Mouse (Mus musculus) adrenal gland, adult 2 months (tissue): ENCODE results near the gene Prrc2a. TPM values are rescaled to one million over a fixed set of nuclear protein-coding genes. Genes with fewer than 3 reads are reported as not detected.

ENCODE experiments used
- DNase-seq: peaks from one replicate; pipeline ENCODE4 v3.0.0; 2021
- long read RNA-seq: library from polyadenylated mRNA; stranded (forward); transcript quantifications from one replicate; pipeline ENCODE4 v2.0.0, GENCODE M21; 2021
- polyA plus RNA-seq: library from polyadenylated mRNA; depleted of rRNA; stranded (reverse); fragments of >200 nt; gene quantifications from 2 replicates; pipeline ENCODE4 v1.2.3, GENCODE M21; 2012; rRNA removed
- total RNA-seq, 2 experiments: library from RNA; stranded (reverse); gene quantifications; 2 replicates each; pipeline ENCODE4 v1.2.3; 2021

Prrc2a gene
- 100 to 1,000 TPM; 205 to 258 TPM for total RNA-seq
- polyA plus RNA-seq = 598 and 625 TPM in 2 replicates
- long read RNA-seq, partial matches to known transcripts = 20 of 25 reads
- long read RNA-seq, other reads (novel, unspliced or antisense) = 5 of 25 reads

DNA sequence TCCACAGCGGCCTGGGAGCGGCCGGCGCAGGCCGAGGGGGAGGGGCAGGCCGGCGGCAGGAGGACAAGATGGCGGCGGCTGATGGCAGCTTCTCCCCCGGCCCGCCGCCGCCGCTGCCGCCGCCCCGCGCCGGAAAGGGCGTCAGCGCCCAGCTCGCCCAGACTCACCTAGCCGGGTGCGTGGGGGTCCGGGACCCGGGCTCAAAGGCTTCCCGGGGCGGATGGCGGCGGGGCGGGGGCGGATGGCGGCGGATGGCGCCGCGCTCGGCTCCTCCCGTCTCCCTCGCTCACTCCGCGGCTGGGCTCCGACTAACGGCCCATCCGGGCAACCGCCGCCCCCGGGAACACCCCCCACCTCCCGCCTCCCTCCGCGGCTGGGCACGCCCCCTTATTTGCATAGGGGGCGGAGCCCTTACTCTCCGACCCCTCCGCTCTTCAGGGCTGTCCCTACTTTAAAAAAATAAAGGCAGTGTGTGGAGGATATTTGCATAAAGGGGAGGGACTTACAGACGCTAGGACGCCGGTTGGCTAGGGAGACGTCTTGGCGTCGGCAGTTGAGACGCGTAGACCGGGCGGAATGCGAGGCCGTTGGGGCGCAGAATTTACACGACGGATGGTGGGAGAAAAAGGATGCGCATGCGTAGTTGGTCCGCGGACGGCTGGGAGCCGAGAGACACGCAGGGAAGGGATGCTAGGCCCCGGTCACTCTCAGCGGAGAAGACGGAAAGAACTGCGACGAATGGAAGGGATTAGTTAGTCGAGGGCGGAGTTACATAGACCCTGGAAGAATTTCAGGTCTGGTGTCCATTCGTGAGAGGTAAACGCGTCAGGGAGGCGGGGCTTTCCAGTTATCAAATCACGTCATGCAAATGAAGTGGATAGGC is at the start of gene Prrc2a:
Prrc2a (minus strand) TSS at position 330 of the 883 bp plus-strand sequence.
- DNase-seq = peak; percentile 98

DNA sequence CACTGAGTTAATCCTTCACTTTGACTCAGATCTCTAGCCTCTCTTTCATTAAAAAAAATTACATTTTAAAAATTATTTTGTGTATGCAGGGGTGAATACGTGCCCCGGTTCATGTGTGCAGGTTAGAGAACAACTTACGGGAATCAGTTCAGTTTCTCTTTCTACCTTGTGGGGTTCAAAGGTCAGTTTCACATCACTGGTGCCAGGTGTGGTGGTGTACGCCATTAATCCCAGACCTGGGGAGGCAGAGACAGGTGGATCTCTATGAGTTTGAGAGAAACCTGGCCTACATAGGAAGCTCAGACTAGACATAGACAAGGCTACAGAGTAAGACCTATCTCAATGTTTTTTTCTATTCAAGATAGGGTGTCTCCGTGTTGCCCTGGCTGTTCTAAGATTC is 48.4 kb upstream of the Prrc2a start:
- DNase-seq = no peak

DNA sequence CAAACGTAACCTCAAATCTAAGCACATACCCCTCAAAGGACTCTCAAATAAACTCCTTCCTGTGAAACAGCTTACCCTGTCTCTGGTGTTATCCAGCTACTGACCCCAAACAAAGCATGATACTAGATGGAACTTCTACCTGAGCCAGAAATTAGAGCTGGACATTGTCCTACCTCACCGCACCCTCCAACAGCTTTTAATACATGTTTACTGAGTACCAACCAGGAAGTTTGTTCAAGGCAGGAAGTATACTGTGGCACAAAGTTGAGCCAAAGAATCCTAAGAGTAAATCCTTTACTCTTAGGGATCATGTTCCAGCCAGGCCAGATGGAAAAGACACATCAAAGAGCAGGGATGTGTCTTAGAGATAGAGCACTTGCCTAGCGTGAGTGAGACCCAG is 45.9 kb upstream of the Prrc2a start:
- no peak for DNase-seq

DNA sequence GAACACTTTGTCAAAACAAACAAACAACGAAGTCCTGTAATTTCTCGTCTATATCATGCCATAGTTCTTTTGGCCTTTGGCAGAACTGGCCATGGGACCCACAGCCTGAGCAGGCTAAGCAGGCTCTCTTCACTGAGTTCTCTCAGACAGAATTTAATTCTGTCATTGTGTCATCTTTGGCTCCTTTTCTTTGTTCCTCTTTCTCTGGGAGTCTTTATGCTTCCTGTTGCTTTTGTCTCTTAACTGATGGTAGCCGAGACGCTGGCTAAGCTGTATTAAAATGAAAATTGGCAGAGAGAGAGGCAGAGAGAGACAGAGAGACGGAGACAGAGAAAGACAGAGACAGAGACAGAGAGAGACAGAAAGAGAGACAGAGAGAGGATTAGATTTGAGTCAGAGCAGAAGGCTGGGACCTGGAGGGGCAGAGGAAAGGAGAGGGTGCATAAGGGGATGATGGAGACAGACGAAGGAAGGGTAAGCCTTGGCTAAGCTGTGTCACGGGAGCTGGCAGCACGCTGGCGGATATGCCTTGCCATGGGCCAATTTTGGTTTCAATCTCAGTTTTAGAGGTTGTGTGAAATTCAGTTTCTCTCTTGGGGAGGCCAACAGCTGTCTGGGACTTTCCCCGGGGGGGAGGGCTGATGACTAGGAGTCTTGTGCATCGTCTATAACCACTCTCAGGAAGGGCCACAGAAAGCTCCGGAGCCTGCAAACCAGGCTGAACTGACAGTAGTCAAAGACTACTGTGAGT is 45.3 kb upstream of the Prrc2a start:
- no peak for DNase-seq

DNA sequence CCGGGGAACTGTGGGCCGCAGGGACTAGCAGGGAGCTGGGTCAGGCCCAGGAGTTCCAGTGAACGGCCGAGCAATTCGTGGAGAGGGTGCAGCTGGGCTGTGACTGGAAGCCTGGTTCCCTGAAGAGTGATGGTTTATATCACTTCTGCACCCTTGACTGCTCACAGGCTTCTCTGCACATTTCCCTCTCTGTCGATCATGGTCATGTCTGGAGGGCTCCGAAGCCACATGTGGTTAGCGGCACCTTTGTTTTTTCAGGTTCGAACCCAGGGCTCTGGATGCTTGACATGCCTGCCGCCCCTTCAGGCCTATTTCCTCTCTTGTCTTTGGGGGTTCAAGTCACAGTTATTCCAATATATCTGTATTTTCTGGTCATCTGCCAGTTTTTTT is 40.7 kb upstream of the Prrc2a start:
- no peak for DNase-seq

DNA sequence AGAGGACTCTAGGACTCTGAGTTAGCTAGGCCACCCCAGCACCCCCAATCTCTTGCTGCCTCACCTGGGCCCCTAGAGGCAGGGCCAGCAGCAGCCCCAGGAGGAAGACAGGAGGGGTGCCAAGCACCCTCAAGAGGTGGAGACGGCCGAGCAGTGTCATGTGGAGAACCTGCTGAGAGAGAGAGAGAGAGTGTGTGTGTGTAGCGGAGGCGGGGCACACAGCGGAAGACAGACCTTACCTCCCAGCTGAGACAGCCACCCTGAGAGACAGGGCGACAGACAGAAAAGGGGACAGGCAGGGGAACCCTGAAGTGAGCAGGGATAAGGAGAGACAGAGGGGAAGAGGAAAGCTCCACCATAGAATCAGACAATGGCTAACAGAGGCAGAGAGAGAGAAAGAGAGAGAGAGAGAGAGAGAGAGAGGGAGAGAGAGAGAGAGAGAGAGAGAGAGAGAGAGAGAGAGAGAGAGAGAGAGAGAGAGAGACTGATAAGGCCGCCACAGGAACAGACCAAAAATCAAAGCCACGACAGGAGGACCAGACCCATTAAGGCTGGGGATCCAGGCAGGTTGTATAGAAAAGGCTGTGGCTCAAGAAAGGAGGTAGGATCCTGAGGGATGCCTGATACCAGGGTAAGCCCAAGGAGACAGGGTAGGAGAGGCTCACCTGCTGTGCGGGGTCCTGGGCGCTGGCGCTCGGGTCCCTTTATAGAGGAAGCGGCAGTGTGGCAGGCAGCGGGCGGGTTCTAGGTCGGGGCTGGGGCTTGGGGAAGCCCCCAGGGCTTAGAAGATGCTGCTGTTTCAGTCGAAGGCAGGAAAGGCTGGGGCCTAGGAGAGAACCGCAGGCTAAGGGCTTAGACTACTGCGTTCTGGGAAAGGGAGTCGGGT is 40.0 kb upstream of the Prrc2a start, which contains the start of gene Lta:
Lta (minus strand) TSS at position 858 of the 886 bp plus-strand sequence.
- no peak for DNase-seq

DNA sequence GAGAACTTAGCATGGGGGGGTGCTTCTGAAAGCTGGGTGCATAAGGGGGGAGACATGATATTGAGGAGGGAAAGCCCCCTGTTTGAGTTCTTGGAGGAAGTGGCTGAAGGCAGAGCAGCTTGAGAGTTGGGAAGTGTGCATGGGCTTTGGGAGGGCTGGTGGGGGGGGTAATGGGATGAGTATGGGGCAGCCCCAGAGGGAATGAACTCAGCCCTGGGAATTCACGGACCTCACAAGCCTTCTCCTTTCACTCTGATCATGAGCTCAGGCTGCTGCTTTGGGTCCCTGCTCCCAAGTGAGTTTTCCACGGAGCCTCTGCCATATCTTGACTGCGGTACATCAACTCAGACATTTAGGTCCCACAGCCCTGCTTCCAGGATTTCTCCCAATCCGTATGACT is 37.7 kb upstream of the Prrc2a start:
- no peak for DNase-seq

DNA sequence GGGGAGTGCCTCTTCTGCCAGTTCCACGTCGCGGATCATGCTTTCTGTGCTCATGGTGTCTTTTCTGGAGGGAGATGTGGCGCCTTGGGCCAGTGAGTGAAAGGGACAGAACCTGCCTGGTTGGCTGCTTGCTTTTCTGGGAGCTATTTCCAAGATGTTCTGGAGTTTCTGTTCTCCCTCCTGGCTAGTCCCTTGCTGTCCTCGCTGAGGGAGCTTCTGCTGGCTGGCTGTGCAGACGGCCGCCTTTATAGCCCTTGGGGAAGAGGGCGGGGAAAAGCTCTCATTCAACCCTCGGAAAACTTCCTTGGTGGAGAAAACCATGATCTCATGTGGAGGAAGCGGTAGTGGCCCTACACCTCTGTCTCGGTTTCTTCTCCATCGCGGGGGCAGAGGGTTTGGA is 37.1 kb upstream of the Prrc2a start, which contains the start of gene Tnf:
Tnf (minus strand) TSS at position 221 of the 400 bp plus-strand sequence.
- peak; percentile 61 for DNase-seq

DNA sequence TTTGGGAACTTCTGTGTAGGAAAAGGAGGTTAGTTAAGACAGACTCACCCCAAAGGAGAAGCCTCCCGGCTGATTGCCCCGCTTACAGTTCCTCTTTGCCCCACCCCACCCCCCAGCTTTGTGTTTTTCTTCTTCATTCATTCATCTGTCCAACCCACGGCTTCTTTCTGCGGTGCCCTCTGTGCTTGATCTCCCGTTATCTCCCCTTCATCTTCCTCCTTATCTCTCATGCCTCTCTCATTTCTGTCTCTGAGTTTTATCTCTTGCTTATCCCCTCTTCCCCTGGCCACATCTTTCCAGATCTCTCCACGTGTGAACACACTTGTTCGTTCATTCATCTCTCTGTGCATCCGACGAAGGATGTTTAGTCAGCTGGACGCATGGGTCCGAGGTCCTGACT is 36.4 kb upstream of the Prrc2a start:
- no peak for DNase-seq

DNA sequence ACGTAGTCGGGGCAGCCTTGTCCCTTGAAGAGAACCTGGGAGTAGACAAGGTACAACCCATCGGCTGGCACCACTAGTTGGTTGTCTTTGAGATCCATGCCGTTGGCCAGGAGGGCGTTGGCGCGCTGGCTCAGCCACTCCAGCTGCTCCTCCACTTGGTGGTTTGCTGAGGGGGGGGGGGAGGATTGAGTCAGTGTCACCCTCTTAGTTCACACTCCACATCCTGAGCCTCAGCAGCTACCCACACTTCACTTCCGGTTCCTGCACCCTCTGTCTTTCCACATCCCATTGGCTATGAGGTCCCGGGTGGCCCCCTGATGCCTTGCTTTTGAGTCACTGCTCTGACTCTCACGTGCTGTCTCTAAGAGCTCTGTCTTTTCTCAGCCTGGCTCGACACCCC is 35.7 kb upstream of the Prrc2a start:
- DNase-seq = no peak

DNA sequence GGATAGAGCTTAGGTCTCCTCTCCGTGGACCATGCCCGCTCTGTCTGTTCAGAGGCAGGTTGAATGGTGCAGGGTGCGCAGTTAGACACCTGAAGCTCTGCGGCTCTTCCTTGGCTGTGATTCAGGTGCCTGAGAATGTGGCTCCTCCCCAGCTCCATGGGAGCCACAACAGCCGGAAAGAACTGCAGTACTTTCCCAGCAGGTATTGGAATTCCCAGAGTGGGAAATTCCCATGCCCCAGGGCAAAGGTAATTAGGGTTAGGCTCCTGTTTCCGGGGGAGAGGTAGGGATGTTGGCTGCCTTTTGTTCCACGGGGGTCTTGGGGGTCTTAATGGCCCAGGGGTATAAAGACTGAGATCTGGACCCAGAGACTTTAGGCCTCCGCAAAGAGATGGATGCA is 34.2 kb upstream of the Prrc2a start:
- DNase-seq = no peak

DNA sequence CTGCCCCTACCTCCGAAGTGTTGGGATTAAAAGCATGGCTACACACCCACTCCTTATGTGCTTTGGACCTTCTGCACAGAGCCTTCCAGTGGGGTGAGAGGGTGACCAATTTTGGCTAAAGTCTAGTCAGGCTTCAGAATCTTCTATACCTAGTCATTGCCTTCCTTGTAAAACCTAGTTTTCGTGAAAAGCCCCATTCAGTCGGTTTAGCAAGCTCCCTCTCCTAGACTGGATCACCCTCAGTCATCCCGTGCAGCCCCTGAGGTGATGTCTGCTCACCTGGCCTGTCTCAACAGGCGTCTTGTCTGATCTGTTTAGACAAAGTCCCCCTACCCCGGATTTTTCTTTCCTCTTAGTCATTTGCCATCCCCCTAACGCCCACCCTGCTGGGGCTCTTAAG is 33.3 kb upstream of the Prrc2a start:
- no peak for DNase-seq

DNA sequence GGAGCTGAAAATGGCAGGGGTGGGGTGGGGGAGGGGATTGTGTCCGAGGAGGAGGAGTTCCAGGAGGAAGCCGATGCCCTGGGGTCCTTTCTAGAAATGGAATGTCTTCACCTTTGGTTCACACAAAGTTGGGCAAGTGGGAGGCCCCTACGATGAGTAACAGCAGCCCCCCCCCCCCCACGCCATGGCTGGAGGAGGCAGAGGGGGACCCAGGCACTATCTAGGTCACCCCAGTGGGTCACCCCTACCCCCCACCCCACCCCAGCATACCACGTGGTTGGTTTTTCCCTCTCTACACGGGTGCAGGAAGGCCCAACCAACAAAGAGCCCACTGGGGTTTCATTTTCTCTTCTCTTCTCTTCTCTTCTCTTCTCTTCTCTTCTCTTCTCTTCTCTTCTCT is 32.4 kb upstream of the Prrc2a start:
- DNase-seq = no peak

DNA sequence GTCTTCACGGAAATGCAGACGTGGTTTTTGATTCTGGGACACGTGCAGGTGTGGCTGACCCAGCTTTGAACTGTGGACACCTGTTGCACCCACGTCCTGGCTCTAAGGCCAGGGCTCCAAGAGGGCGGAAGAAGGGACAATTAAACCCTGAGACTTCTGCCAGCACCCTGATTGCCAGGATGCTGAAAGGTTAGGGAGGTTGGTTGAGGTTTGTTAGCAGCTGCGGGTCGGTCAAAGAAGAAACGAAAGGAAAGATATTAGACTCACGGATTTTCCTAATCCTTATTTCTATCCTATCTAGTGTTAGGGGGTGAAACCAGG is 31.6 kb upstream of the Prrc2a start:
- no peak for DNase-seq

DNA sequence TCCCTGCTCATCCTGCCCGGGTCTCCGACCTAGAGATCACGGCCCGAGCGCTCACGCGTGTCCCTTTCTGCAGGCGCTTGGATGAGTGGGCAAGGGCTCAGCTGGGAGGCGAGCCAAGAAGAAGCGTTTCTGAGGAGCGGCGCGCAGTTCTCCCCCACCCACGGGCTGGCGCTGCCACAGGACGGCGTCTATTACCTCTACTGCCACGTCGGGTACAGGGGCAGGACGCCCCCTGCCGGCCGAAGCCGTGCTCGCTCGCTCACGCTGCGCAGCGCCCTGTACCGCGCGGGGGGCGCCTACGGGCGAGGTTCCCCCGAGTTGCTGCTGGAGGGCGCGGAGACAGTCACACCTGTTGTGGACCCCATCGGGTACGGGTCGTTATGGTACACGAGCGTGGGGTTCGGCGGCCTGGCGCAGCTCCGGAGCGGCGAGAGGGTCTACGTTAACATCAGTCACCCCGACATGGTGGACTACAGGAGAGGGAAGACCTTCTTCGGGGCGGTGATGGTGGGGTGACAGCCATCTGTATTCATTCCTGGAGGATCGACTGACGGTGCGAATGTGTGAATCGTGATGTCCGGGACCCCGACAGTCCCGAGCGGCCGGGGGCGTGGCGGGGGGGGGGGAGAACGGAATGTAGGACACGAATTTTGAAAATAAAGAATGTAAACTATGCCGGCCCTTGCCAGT is 31.1 kb upstream of the Prrc2a start:
- DNase-seq = peak; percentile 84

DNA sequence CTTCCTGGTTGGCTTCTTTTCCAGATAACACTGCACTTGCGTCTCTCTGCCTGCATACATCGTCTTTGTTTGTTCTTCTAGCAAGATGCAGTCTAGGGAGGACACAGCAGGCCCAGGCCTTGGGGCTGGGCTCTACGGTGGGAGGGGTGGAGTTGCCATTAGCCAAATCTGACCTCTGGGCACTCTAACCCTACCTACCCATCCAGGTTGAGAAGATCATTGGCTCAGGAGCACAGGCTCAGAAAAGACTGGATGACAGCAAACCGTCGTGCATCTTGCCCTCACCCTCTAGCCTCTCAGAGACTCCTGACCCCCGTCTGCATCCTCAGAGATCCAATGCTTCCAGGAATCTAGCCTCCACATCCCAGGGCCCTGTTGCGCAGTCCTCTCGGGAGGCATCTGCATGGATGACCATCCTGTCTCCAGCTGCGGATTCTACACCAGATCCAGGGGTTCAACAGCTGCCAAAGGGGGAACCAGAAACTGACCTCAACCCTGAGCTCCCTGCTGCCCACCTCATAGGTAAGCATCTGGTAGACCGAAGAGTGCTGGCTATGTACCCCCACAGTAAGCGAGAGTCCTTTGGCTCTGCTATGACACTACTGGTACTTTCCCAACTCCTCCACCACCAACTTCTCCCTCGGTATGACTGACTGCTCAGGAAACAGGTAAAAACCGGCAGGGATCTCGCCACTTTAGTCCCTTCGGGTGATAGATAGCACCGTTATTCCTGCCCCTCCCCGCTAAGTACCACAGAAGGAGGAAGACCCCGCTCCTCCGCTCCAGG is 30.3 kb upstream of the Prrc2a start:
- DNase-seq = no peak

DNA sequence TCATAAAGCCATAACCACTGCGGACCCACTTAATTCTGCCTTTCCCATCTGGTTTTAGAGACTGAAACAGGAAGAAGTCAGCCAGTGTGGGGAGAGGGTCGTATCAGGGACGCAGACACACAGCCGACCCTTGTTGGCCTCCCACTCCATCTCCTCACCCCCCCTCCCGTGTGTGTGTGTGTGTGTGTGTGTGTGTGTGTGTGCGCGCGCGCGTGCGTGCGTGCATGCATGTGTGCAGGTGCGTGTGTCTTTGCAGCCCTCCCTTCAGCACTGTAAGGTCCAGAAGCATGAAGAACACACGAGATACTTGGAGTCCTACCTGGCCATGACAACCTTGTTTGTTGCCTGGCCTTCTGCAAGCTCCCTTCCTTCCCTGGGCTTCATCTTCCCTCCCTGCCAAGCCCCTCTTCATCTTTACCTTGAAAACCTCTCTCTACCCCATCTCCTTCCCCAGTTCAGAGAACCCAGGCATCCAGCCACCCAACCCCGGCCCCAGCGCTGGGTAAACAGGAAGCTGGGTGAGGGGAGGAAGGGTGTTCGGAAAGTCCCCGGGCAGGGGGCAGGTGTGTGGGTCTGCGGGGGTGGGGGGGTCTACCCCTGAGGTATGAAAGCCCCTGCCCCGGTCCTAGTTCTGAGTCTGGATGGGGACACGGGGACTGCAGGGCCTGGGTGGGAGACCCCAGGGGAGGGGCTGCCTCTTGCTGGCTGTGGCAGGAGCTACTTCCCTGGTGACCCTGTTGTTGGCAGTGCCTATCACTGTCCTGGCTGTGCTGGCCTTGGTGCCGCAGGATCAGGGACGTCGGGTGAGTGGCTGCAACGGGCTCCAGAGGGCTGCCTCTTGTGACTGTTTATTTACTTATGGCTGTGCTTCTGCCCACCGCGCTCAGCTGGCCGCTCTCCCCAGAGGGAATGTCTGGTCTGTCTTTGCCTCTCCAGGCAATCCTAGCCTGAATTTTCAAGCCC is 29.5 kb upstream of the Prrc2a start, which contains the start of gene Ltb:
Ltb (plus strand) TSS at position 559 of the 963 bp plus-strand sequence.
- DNase-seq = peak; percentile 77

DNA sequence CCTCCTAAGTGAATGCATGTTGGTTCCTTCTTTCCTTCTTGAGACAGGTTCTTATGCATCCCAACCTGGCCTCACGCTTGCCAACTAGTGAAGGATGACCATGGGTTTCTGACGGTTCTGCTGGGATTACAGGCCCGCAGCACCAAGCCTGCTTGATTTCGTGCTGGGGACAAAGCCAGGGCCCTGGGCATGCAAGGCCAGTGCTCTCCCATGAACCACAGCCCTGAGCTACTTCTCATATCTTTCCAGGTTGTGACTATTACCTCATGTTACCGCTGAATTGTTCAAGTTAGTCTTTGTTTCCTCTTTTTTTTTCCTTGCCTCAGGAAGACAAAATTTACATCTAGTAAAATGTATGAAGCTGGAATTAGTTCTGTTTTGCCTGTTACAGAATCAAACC is 28.2 kb upstream of the Prrc2a start:
- peak; percentile 44 for DNase-seq

DNA sequence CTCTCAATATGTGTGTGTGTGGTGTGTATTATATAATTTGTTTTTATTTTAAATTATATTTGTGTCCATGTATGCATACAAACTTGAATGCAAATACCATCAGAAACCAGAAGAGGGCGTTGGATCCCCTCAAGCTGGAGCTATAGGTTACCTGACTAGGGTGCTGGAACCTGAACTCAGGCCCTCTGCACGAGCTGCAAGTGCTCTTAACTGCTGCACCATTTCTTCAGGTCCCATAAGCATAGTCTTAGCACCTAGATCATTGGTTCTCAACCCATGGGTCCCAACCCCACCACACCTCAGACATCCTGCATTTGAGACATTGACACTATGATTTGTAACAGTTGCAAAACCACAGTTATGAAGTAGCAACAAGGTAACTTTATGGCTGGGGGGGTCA is 27.0 kb upstream of the Prrc2a start:
- DNase-seq = no peak
